Mouse (Mus musculus): ENCODE measurements at regions not wholly inside any gene's neighbourhood (a gene's known extent, or its start where the extent isn't known, plus 50 kb on each side); places are given as distances from the start of the nearest gene placed in this dataset.

DNA sequence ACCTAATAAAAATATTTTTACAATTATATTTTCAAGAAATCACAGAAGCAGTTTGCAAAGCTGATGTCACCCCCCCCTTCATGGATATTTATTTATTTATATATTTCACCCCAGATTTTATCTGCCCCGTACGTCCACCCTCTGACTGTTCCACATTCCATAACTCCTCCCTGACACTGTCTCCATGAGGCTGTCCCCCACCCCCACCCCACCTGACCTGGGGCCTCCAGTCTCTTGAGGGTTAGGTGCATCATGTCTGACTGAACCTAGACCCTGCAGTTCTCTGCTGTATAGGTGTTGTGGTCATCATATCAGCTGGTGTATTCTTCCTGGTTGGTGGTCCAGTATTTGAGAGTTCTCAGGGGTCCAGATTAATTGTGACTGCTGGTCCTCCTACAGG, 1083.9 kb upstream of the Cadm2 start:
- TF ChIP-seq CTCF (conservative IDR thresholded peaks at IDR 0.05; ENCODE audit: low read length) (no peak), POU5F1 (IDR thresholded peaks at IDR 0.05; ENCODE audit: borderline replicate concordance, low read length) (no peak)

All from E14TG2a.4 (cell line).